Mouse (Mus musculus) lung, embryonic 14.5 days (tissue): ENCODE measurements around the gene AU018091. TPM values are rescaled to one million over a fixed set of nuclear protein-coding genes. Genes with fewer than 3 reads are reported as not detected.

Experiments used
- ATAC-seq: fragments of 200-750 bp; cut with Nextera tagmentation; 2 replicates; pipeline ENCODE4 v1.8.0; 2017; ENCODE audit warnings: mild to moderate bottlenecking, moderate TSS enrichment, moderate library complexity; ENCODE audit not compliant: insufficient read depth
- DNase-seq: peaks from one replicate; pipeline ENCODE4 v3.0.0-alpha.2; 2015
- H3K27ac ChIP-seq: fragments of 300-500 bp; sonication (generic); 2 replicates; pipeline ENCODE4 v1.5.1; 2014; ENCODE audit warnings: low read depth, mild to moderate bottlenecking, moderate library complexity
- H3K27me3 ChIP-seq: fragments of 300-500 bp; sonication (generic); 2 replicates; pipeline ENCODE4 v1.6.1; 2014; ENCODE audit warnings: low read length, control low read depth; ENCODE audit not compliant: insufficient read depth
- H3K36me3 ChIP-seq: fragments of 300-500 bp; sonication (generic); 2 replicates; pipeline ENCODE4 v1.6.1; 2014; ENCODE audit warnings: control low read depth; ENCODE audit not compliant: insufficient read depth
- H3K4me1 ChIP-seq: fragments of 300-500 bp; sonication (generic); 2 replicates; pipeline ENCODE4 v1.6.1; 2014; ENCODE audit warnings: antibody characterized with exemption, control low read depth; ENCODE audit not compliant: insufficient read depth
- H3K4me2 ChIP-seq: fragments of 300-500 bp; sonication (generic); 2 replicates; pipeline ENCODE4 v1.6.1; 2014; ENCODE audit warnings: mild to moderate bottlenecking
- H3K4me3 ChIP-seq: fragments of 300-500 bp; sonication (generic); 2 replicates; pipeline ENCODE4 v1.5.1; 2014; ENCODE audit warnings: low read depth, low read length
- H3K9ac ChIP-seq: fragments of 300-500 bp; sonication (generic); 2 replicates; pipeline ENCODE4 v1.6.1; 2014
- H3K9me3 ChIP-seq: fragments of 300-500 bp; sonication (generic); 2 replicates; pipeline ENCODE4 v1.6.1; 2016; ENCODE audit warnings: low read depth, low read length, control low read depth
- CTCF ChIP-seq: IDR thresholded peaks from 2 replicates; pipeline ENCODE4 v1.5.1; 2016; ENCODE audit warnings: antibody characterized with exemption, low read depth
- WGBS: fragments of 180-500 bp; shearing (Covaris S2); extraction: QIAGEN DNeasy Blood & Tissue Kit; methylation state at CpG from one replicate; pipeline ENCODE4 v1.1.7; 2014; 5-methylcytosine and 5-hydroxymethylcytosine counted together
- polyA plus RNA-seq: library from polyadenylated mRNA; unstranded; fragments of >200 nt; fragmentation: Nextera tagmentation; extraction: Ambion mirVana; gene quantifications from 2 replicates; pipeline ENCODE4 v1.2.1, GENCODE M21; 2014

AU018091 gene
- polyA plus RNA-seq, 1 experiment from 2014 or later, result not detected

GRCm38 (mm10) chr7:3166270-3166669 is 2.7 kb downstream of the AU018091 start:
- Histone ChIP-seq H3K27ac (no peak overlapping the region), H3K9ac (no peak overlapping the region), H3K36me3 (no peaks in the 10 kb centered on the region), H3K4me1 (no peaks in the 10 kb centered on the region), H3K4me3 (no peak overlapping the region), H3K27me3 (no peaks in the 10 kb centered on the region), H3K4me2 (no peak overlapping the region), H3K9me3 (no peaks in the 10 kb centered on the region)
- DNase-seq, result no peak
- 95% methylated on average over 4 of the region's 4 CpGs for WGBS
- no peak for ATAC-seq
- TF ChIP-seq CTCF, result no peak

DNA sequence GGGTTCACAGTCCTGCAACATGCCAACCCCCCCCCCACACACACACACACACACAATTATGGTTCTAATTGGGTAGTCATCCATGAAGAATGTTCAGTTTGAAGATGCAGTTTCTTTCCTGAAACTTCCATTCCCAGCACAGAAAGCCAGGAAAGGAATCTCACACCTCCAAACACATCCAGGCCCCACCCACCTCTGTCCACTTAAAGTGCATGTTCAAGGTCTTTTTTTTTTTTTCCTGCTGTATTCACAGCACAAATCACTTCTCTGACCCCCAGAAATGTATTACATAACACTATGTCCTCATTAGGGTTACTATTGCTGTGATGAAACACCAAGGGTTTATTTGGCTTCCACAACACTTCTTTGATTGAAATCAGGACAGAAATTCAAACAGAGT is 4.0 kb downstream of the AU018091 start:
- DNase-seq, result no peak
- Histone ChIP-seq H3K27me3 (no peaks in the 10 kb centered on the region), H3K4me3 (no peak overlapping the region), H3K9ac (no peak overlapping the region), H3K4me1 (no peaks in the 10 kb centered on the region), H3K4me2 (no peak overlapping the region), H3K9me3 (no peaks in the 10 kb centered on the region), H3K36me3 (no peaks in the 10 kb centered on the region), H3K27ac (no peak overlapping the region)
- TF ChIP-seq CTCF, result no peak
- no peak for ATAC-seq

- 77% methylated on average over 6 of the region's 6 CpGs for WGBS
- DNase-seq (no peak), ATAC-seq (no peak)
- no peak overlapping the region for H3K9ac ChIP-seq
- H3K27me3 ChIP-seq, result no peaks in the 10 kb centered on the region
- H3K4me1 ChIP-seq, result no peaks in the 10 kb centered on the region
- H3K9me3 ChIP-seq, result no peaks in the 10 kb centered on the region
- no peak for TF ChIP-seq CTCF
- no peak overlapping the region for H3K4me2 ChIP-seq
- H3K27ac ChIP-seq, result no peak overlapping the region
- H3K4me3 ChIP-seq, result no peak overlapping the region
- H3K36me3 ChIP-seq, result no peaks in the 10 kb centered on the region
Observed at GRCm38 (mm10) chr7:3164381-3164780, 4.6 kb downstream of the AU018091 start.

GRCm38 (mm10) chr7:3150376-3150775 is 18.6 kb downstream of the AU018091 start:
- no peak for DNase-seq
- 67% methylated on average over 1 of the region's 1 CpGs for WGBS
- H3K9ac ChIP-seq, result no peak overlapping the region
- no peaks in the 10 kb centered on the region for H3K27me3 ChIP-seq
- H3K9me3 ChIP-seq, result no peaks in the 10 kb centered on the region; the same call in 1 of the 2 replicates
- H3K36me3 ChIP-seq, result no peaks in the 10 kb centered on the region
- H3K4me3 ChIP-seq, result no peak overlapping the region
- no peak for ATAC-seq
- H3K4me1 ChIP-seq, result no peaks in the 10 kb centered on the region
- H3K27ac ChIP-seq, result no peak overlapping the region
- TF ChIP-seq CTCF, result no peak
- no peak overlapping the region for H3K4me2 ChIP-seq

DNA sequence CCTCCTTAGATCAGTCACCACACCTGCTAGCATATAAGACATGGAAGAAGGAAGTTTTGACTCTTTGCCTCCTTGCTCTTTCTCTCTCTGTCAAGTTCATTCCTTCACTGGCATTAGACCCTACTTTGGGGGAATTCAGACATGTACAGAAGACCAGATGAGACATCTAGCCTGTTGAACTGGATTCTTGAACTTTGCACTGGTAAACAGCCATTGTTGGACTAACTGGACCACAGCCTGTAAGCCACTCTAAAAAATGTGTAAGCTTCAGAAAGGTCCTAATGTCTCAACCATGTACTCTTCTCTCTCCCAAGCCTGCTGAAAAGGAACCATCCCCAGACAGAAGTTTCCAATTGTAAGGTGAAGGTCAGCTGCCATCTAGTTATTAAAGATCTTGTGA is 22.9 kb downstream of the AU018091 start:
- Histone ChIP-seq H3K4me2 (no peak overlapping the region), H3K27me3 (no peaks in the 10 kb centered on the region), H3K9me3 (no peaks in the 10 kb centered on the region; the same call in 1 of the 2 replicates), H3K4me1 (no peaks in the 10 kb centered on the region), H3K4me3 (no peak overlapping the region), H3K36me3 (no peaks in the 10 kb centered on the region), H3K27ac (no peak overlapping the region), H3K9ac (no peak overlapping the region)
- TF ChIP-seq CTCF, result no peak
- DNase-seq, result no peak
- ATAC-seq, result no peak

- no peak for DNase-seq
- Histone ChIP-seq H3K4me2 (no peak overlapping the region), H3K4me1 (no peaks in the 10 kb centered on the region), H3K9me3 (no peaks in the 10 kb centered on the region), H3K27ac (no peak overlapping the region), H3K4me3 (no peak overlapping the region), H3K9ac (no peak overlapping the region), H3K36me3 (no peaks in the 10 kb centered on the region), H3K27me3 (no peaks in the 10 kb centered on the region)
- no peak for TF ChIP-seq CTCF
- ATAC-seq, result no peak
- WGBS, result 21% methylated on average over 1 of the region's 1 CpGs
Observed at GRCm38 (mm10) chr7:3143329-3143728, 25.7 kb downstream of the AU018091 start.

DNA sequence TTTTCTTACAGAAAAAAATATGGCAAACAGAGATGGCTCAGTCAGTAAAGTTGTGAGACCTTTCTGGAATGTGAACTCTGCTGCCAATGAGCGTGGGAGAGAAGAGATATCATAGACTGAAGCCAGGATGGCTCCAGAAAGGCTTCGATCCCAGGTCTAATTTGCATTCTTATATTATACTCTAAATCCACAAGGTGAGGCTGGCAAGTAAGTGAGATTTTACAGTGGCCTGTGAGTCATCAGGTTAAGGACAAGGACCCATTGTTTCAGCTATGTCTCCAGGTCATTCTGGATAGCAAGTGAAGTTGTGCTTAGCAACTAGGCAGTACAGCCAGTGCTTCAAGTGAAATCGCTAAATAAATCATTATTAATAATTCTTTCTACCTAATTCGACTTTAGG is 33.4 kb downstream of the AU018091 start:
- no peak overlapping the region for H3K4me3 ChIP-seq

GRCm38 (mm10) chr7:3134654-3135053 is 34.3 kb downstream of the AU018091 start:
- no peaks in the 10 kb centered on the region for H3K4me1 ChIP-seq
- no peak overlapping the region for H3K4me3 ChIP-seq
- no peak overlapping the region for H3K4me2 ChIP-seq
- 74% methylated on average over 1 of the region's 1 CpGs for WGBS
- TF ChIP-seq CTCF, result no peak
- no peaks in the 10 kb centered on the region for H3K27me3 ChIP-seq
- no peaks in the 10 kb centered on the region for H3K36me3 ChIP-seq
- ATAC-seq, result no peak
- no peak for DNase-seq
- no peak overlapping the region for H3K27ac ChIP-seq
- no peaks in the 10 kb centered on the region for H3K9me3 ChIP-seq
- H3K9ac ChIP-seq, result no peak overlapping the region

More for the DNA sequence above, 33.4 kb downstream of the AU018091 start:
- 70% methylated on average over 4 of the region's 4 CpGs for WGBS
- ATAC-seq (no peak), DNase-seq (no peak)
- Histone ChIP-seq H3K27ac (no peak overlapping the region), H3K4me2 (no peak overlapping the region), H3K9ac (no peak overlapping the region), H3K36me3 (no peaks in the 10 kb centered on the region), H3K27me3 (no peaks in the 10 kb centered on the region), H3K4me1 (no peaks in the 10 kb centered on the region), H3K9me3 (no peaks in the 10 kb centered on the region)
- no peak for TF ChIP-seq CTCF
